Mouse (Mus musculus) heart, embryonic 13.5 days (tissue): ENCODE measurements at regions not wholly inside any gene's neighbourhood (a gene's known extent, or its start where the extent isn't known, plus 50 kb on each side); places are given as distances from the start of the nearest gene placed in this dataset.

Experiments
- ATAC-seq: fragments of 200-750 bp; cut with Nextera tagmentation; 2 replicates; pipeline ENCODE4 v1.8.0; 2017; ENCODE audit warnings: moderate TSS enrichment; ENCODE audit not compliant: insufficient number of reproducible peaks, low FRiP score, low TSS enrichment; ENCODE audit errors: extremely low read depth
- H3K27ac ChIP-seq: fragments of 300-500 bp; sonication (generic); replicated peaks from 2 replicates; pipeline ENCODE4 v1.5.1; 2015; ENCODE audit warnings: moderate library complexity, mild to moderate bottlenecking, inconsistent platforms
- H3K27me3 ChIP-seq: fragments of 300-500 bp; sonication (generic); replicated peaks from 2 replicates; pipeline ENCODE4 v1.6.1; 2015; ENCODE audit warnings: mild to moderate bottlenecking, inconsistent platforms
- H3K36me3 ChIP-seq: fragments of 300-500 bp; sonication (generic); 2 replicates; pipeline ENCODE4 v1.6.1; 2015; ENCODE audit warnings: mild to moderate bottlenecking, inconsistent platforms
- H3K4me1 ChIP-seq: fragments of 300-500 bp; sonication (generic); 2 replicates; pipeline ENCODE4 v1.6.1; 2015; ENCODE audit warnings: inconsistent platforms
- H3K4me2 ChIP-seq: fragments of 300-500 bp; sonication (generic); 2 replicates; pipeline ENCODE4 v1.6.1; 2015; ENCODE audit warnings: inconsistent platforms, mild to moderate bottlenecking, moderate library complexity
- H3K4me3 ChIP-seq: fragments of 300-500 bp; sonication (generic); 2 replicates; pipeline ENCODE4 v1.5.1; 2015; ENCODE audit warnings: moderate library complexity, mild to moderate bottlenecking, inconsistent platforms
- H3K9ac ChIP-seq: fragments of 300-500 bp; sonication (generic); 2 replicates; pipeline ENCODE4 v1.6.1; 2015; ENCODE audit warnings: inconsistent platforms, mild to moderate bottlenecking, moderate library complexity
- H3K9me3 ChIP-seq: fragments of 300-500 bp; sonication (generic); 2 replicates; pipeline ENCODE4 v1.6.1; 2016; ENCODE audit warnings: inconsistent platforms
- WGBS: fragments of 180-500 bp; shearing (Covaris S2); methylation state at CpG from one replicate; pipeline ENCODE4 v1.1.7; 2015; ENCODE audit warnings: mixed read lengths; 5-methylcytosine and 5-hydroxymethylcytosine counted together

GRCm38 (mm10) chr4:106859476-106859875, 51.0 kb upstream of the Ssbp3 start:
- Histone ChIP-seq H3K4me3 (no peak overlapping the region), H3K27me3 (peaks cover 4% of the 10 kb centered on the region; the same call in 1 of the 2 replicates), H3K9me3 (no peaks in the 10 kb centered on the region), H3K9ac (peak overlapping the region; percentile 61; the same call in 1 of the 2 replicates), H3K36me3 (no peaks in the 10 kb centered on the region), H3K4me2 (no peak overlapping the region; the same call in 1 of the 2 replicates), H3K27ac (peak overlapping the region; percentile 55), H3K4me1 (peaks cover 63% of the 10 kb centered on the region)
- ATAC-seq: no peak

GRCm38 (mm10) chr4:106858357-106859088, 52.0 kb upstream of the Ssbp3 start:
- H3K27me3 ChIP-seq: peaks cover 4% of the 10 kb centered on the region; the same call in 1 of the 2 replicates

GRCm38 (mm10) chr4:106855771-106856170, 51.0 kb upstream of the Acot11 start:
- peaks cover 45% of the 10 kb centered on the region for H3K4me1 ChIP-seq
- peaks cover 4% of the 10 kb centered on the region; the same call in 1 of the 2 replicates for H3K27me3 ChIP-seq
- peak overlapping the region; percentile 44; the same call in 1 of the 2 replicates for H3K9ac ChIP-seq
- no peak for ATAC-seq
- no peaks in the 10 kb centered on the region for H3K9me3 ChIP-seq
- no peak overlapping the region for H3K4me3 ChIP-seq
- H3K36me3 ChIP-seq: no peaks in the 10 kb centered on the region
- 24% methylated on average over 19 of the region's 19 CpGs for WGBS
- 0 out of 2 replicates have a peak overlapping the region, but pooled peaks have one; percentile 8 for H3K4me2 ChIP-seq
- H3K27ac ChIP-seq: no peak overlapping the region

More at GRCm38 (mm10) chr4:106858357-106859088, 52.0 kb upstream of the Ssbp3 start:
- 0 out of 2 replicates have a peak overlapping the region, but pooled peaks have one; percentile 25 for H3K27ac ChIP-seq
- H3K9ac ChIP-seq: no peak overlapping the region
- peaks cover 67% of the 10 kb centered on the region for H3K4me1 ChIP-seq
- H3K4me2 ChIP-seq: no peak overlapping the region
- no peak for ATAC-seq
- H3K36me3 ChIP-seq: no peaks in the 10 kb centered on the region
- no peaks in the 10 kb centered on the region for H3K9me3 ChIP-seq
- H3K4me3 ChIP-seq: no peak overlapping the region
- 57% methylated on average over 13 of the region's 13 CpGs for WGBS

- ATAC-seq: no peak
- Histone ChIP-seq H3K9me3 (no peaks in the 10 kb centered on the region), H3K4me2 (peak overlapping the region; percentile 42), H3K27me3 (peaks cover 4% of the 10 kb centered on the region; the same call in 1 of the 2 replicates), H3K4me3 (no peak overlapping the region), H3K36me3 (no peaks in the 10 kb centered on the region), H3K4me1 (peaks cover 40% of the 10 kb centered on the region), H3K9ac (peak overlapping the region; percentile 65), H3K27ac (peak overlapping the region; percentile 30; the same call in 1 of the 2 replicates)
- WGBS: 22% methylated on average over 15 of the region's 15 CpGs
Observed at GRCm38 (mm10) chr4:106854361-106855309, 49.8 kb upstream of the Acot11 start.
